Mouse (Mus musculus) brain, embryonic 14.5 days (tissue): ENCODE measurements around the gene Olfr237-ps1.

ENCODE experiments used
- CTCF ChIP-seq: fragments of 200-500 bp; IDR thresholded peaks from 2 replicates; pipeline ENCODE4 v1.5.1; 2012; ENCODE audit warnings: inconsistent platforms, mild to moderate bottlenecking, moderate library complexity, borderline replicate concordance; ENCODE audit not compliant: insufficient read depth, insufficient read length; ENCODE audit errors: extremely low read depth
- POLR2A ChIP-seq: fragments of 200-500 bp; IDR thresholded peaks from 2 replicates; pipeline ENCODE4 v1.6.1; 2012; ENCODE audit warnings: mild to moderate bottlenecking, inconsistent platforms, borderline replicate concordance; ENCODE audit not compliant: poor library complexity, insufficient read depth, insufficient read length, severe bottlenecking; ENCODE audit errors: extremely low read depth

DNA sequence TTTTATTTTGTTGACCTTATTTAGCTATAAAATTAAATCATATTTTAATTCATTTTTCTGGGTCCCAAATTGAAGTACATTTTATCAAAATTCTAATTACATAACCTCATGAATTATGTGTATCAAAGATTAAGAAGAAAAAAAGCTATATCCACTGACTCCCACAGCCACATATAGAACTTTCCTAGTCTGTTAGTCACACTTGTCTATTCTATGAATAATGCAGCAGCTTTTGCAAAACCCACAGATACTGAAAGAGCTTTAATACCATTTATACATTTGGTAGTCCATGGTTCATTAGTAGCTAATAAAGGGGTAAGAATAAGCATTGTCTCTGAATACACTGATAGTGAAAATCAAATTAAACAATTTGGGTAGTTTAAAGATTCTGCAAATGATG lies 56.4 kb downstream of the Olfr237-ps1 start:
- TF ChIP-seq CTCF: no peak
- no peak for TF ChIP-seq POLR2A
